Mouse (Mus musculus): ENCODE measurements at regions not wholly inside any gene's neighbourhood (a gene's known extent, or its start where the extent isn't known, plus 50 kb on each side); places are given as distances from the start of the nearest gene placed in this dataset.

DNA sequence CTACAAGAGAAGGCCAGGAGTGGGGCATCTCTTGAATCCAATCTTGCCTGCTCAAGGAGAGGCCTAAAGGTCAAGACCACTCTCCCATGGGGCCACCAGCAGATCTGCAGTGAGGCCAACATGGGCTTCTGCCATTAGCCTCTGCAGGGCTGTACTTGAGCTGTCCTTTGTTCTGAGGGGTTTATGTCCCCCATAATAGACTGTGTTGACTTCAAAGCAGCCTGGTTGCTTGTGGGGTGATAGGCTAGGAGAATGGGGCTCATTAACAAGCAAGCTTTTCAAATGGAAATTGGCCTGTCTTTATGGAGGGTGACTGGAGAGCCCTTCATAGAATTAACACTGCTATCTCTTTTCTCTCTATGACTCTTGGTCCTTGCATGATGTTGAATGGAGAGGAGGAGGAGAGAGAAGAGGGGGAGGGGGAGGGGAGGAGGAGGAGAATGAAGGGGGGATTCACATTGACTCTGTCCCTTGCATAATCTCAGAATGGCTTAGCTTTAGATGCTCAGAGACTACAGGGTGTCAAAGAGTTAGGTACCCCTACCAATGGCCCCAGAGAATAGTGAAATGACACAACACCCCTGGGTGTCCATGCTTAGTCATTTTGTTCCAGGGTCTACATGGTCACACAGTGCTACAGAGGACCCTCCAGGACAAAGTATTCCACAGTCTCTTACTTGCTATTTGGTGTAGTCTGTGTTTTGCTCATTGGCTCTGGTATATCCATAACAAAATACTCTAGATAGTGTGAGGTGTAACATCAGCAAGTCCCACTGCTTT is 352.3 kb upstream of the Mgmt start:
- no peak for TF ChIP-seq POLR2A (IDR thresholded peaks at IDR 0.05; ENCODE audit: borderline replicate concordance, extremely low read depth, low read depth, low read length)
- no peak for TF ChIP-seq CTCF (IDR thresholded peaks at IDR 0.05; ENCODE audit: insufficient read depth, low read length)

Measured in lung, adult 2 months (tissue).